Mouse (Mus musculus) gastrocnemius, adult 18-20 months (tissue): ENCODE measurements at regions not wholly inside any gene's neighbourhood (a gene's known extent, or its start where the extent isn't known, plus 50 kb on each side); places are given as distances from the start of the nearest gene placed in this dataset.

Experiments
- DNase-seq: peaks from one replicate; pipeline ENCODE4 v3.0.0; 2021; ENCODE audit warnings: low spot score

DNA sequence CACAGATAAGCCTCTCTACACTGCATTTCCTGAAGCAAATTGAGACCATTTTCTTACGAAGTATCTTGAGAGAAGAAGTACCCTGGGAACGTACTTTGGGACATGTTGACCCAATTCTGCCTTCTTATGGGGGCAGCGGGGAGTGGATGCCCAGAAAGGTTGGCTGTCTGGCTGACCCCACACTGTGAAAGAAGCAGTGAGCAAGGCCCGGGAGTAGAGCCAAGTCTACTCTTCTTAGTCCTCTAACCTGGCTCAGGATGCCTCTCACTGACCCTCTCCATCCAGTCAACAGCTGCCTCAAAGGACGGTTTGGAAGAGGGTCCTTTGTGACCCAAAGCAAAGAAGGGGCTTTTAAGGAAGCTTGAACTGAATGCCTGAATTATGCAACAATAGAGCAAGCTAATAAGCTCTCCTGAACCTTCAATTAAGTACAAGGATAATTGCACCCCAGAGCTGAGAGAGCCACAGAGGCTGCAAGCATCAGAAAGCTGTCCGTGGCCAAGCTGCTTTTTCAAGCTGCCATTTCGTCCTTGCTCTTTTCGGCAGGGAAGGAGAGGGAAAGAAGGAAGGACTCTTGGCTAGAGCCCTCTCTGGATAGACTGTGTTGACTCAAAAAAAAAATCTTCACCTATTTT, 70.3 kb downstream of the Pctp start:
- DNase-seq = no peak

- no peak for DNase-seq
Observed at GRCm38 (mm10) chr11:89929115-89929988, 73.3 kb downstream of the Pctp start.

DNA sequence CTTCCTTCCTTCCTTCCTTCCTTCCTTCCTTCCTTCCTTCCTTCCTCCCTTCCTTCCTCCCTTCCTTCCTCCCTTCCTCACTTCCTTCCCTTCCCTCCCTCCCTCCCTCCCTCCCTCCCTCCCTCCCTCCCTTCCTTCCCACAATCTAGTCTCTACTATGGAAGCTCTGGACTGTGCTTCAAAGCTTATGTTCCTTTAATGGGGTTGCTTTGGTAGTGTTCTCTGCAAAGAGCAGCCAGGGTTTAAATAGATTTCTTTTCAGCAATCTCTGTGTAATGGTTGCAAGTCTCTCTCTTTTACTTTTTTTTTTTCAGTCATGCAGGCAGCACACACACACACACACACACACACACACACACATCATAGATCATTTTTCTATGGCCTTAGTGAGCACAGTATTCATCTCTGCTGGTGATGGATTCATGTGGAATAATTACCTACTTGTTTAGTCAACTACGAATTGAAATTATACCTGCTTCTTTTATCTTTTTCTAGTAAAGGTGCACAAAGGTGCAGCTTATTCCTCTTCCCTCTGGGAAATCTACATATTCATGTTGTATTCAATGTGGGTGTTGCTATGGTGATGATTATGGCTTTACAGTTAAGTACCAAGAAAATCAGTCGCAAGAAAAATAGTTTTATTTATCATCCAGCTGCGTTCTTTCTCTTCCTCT, 75.1 kb downstream of the Pctp start:
- DNase-seq = no peak

GRCm38 (mm10) chr11:89922551-89922950, 80.1 kb downstream of the Pctp start:
- no peak for DNase-seq

DNA sequence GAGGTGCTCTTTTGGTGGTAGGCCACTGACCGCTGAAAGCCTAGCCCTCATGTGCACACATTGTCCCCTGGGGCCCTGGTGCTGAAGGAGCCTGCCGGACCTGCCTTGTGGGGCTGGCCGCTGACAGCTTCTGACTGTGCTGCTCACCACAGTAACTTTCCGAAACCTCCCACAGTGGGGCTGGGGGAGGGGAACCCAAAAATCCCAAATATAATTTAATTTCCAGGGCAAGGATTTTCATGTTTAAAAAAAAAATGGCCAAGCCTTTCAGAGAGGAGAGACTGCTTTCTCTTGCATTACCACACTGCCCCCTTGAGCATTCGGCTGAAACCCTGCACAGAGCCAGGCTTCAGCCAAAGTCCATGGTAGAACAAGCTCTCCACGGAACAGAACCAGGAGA, 81.5 kb downstream of the Pctp start:
- peak; percentile 15 for DNase-seq

- no peak for DNase-seq
Observed at GRCm38 (mm10) chr11:89915795-89916194, 86.9 kb downstream of the Pctp start.

DNA sequence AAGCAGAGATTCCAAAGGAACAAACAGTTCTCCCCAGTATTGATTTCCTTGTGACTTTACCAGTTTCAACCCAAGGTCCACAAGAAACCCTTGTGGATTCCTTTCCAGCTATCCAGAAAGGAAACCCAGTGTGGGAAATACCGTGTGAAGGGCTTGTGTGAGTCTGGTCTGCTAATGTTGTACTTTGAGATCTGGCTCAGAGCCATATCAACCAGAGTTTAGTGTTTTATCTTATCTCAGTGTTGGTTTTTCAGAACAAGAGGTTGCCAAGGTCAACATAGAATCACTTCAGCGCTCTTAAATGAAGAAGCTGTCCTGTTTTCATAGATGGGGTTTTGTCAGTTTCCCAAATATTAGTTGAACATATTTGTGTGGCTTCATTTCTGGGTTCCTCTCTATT, 88.1 kb downstream of the Pctp start:
- DNase-seq = no peak

- DNase-seq = no peak
Observed at GRCm38 (mm10) chr11:89901241-89901740, 101.4 kb downstream of the Pctp start.

- no peak for DNase-seq
Observed at GRCm38 (mm10) chr11:89898516-89898915, 104.2 kb downstream of the Pctp start.

DNA sequence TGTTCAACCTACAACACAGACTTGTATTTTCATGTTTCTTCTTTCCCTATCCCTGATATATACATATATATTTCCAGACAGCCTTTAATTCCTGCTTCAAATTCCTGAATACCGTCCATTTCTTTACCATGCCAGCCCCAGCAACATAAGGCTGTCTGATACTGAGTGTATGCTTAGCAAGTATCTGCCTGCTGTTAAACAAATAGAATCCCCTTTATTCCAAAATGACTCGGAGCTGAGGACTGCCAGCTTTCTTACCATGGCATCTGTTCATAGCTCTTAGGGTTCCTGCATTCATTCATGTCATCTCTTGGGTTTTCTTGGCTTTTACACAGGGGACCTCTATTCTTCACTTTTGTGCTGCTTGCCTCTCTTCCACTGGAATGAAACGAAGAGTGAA, 105.8 kb downstream of the Pctp start:
- no peak for DNase-seq

DNA sequence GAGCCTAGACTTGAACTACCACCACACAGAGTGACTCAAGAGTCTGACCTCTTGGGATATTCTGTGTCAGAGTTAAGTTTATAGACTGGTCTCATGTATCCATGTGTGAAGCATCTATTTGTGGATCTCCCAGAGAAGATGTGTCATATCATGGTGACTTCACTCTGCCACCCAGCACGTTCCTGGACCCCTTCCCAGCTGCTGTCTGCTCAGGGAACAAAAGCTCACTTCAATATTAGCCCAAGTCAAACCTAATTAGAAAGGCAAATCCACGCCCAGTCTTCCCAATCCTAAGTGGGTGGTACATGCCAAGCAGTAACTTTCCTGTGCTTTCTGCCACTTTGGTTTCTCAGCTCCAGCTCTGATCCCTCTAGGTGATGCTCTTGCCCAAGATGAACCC, 94.1 kb upstream of the Ankfn1 start:
- DNase-seq = no peak

DNA sequence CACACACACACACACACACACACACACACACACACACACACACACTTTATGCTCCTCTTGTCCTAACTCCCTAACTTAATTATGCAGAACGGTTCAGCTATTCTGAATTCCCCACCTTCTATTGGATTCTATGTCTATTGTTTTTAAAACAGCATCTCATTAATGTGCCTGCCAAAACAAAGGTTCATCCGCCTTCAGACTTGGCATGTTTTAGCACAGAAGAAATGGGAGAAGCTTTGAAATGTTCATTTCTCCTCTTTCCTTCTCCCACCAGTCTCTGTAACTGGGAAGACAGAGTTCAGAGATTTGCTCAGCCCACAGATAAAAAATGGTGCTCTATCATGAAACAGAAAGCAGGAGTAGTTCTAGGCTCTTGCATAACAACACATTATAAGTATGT, 90.1 kb upstream of the Ankfn1 start:
- DNase-seq = no peak

DNA sequence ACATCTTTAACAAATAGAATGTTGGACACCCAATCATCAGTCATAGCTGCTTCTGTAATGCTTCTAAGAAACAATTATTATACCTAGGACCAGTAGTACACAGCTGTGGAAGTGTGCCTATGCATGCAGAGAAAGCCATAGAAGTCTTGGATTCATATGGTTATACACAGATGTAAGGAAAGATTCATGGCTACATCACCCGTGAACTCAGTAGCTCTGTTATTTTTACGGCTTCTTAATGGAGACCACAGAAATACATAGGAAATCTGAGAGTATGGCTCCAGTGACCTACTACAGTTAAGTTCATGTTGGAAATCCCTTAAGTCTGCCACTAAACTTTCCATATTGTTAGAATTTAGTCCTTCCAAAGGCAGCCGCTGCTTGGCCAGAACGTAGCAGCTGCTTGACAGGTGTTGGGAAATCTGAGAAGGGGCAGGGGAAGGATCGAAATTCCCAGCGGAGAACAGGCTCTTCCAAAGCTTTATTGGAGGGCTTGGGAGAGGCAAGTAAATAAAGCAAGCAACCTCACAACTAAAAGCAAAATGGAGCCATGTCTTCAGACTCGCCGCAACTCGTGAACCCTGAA, 78.8 kb upstream of the Ankfn1 start:
- DNase-seq = no peak

DNA sequence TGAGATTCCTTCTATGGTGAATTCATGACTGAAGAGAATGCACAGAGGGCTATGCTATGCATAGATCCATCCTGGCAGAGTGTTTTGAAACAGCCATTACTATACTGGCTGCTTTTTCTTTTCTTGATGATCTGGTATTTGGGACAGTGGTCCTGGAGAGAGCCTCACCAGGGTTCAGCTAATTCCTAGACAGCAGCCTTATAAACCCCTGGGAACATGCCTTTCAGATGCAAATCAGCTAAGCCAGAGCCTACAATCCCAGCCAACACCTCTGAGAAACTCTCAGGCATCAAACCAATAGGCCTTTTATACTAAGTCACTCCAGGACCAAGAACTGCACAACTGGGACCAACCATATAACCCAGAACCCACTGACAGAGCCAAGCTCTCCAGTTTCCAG, 64.4 kb upstream of the Ankfn1 start:
- no peak for DNase-seq

DNA sequence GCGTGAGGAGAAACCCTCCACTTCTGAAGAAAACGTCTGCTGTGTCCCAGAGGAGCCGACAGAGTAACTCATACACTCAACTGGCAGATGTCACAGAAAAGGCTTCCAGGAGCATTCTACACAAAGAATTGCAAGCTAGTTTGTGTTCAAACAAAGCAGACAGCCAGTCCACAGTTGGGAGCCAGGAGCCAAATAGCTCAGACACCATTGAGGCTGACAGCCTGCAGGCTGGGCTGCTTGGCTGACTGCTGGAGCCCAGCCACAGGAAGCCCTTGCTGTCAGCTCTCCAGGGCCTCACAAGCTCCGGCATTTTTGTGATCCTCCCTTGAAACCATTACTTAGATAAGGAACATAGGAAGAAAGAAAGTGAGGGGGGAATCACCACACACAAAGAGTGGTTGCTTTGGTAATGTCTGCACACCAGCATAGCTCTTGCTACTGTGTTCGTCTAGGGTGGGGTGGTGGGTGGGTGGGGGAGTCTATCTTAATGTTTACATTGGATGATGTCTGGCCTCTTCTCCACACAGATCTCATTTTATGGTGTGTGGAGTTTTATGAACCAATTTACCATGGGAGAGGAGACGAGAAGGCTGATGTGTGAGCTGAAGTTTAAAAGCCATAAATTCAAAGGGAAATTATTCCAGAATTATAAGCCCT, 62.3 kb upstream of the Ankfn1 start:
- no peak for DNase-seq

- no peak for DNase-seq
Observed at GRCm38 (mm10) chr11:89837995-89838394, 60.5 kb upstream of the Ankfn1 start.

GRCm38 (mm10) chr11:89836897-89837296, 59.4 kb upstream of the Ankfn1 start:
- no peak for DNase-seq

GRCm38 (mm10) chr11:89834068-89834467, 56.6 kb upstream of the Ankfn1 start:
- no peak for DNase-seq

DNA sequence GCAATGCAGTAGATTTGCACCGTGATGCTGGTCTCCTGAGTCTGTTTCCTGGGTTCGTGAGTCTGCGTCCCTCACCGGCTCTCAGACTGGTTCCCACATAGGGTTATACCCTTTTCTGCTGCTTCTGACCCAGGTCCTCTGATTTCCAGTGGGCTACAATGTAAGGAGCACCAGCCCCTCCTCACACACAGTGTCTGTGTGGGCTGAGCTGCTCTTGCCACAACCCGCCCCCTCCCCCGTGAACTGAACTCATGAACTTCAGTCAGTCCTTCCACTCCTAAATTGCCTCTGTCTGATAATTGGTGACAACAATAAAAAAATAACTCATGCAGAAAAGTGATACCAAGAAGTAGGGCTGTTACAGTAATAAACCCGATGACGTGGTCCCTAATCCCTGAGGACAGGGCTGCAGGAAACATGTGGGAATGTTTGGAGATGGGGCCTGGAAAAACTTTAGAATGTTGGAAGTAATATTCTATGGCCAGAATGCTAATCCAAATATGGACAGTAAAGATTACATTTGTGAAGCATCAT, 54.2 kb upstream of the Ankfn1 start:
- DNase-seq = no peak
